Mouse (Mus musculus) large intestine, adult 2 months (tissue): ENCODE measurements around the gene Agmo. TPM values are rescaled to one million over a fixed set of nuclear protein-coding genes. Genes with fewer than 3 reads are reported as not detected.

ENCODE experiments used
- DNase-seq: peaks from one replicate; pipeline ENCODE4 v3.0.0-alpha.2; 2012; ENCODE audit warnings: low read depth, low spot score
- WGBS: fragments of 180-500 bp; shearing (Covaris S2); methylation state at CpG from one replicate; pipeline ENCODE4 v1.1.7; 2018; 5-methylcytosine and 5-hydroxymethylcytosine counted together
- polyA plus RNA-seq: library from polyadenylated mRNA; depleted of rRNA; stranded (reverse); fragments of >200 nt; gene quantifications from 2 replicates; pipeline ENCODE4 v1.2.3, GENCODE M21; 2012; rRNA removed

Gene Agmo
- polyA plus RNA-seq = 10.2 and 34.0 TPM in 2 replicates

GRCm38 (mm10) chr12:37241566-37242021 lies at the start of gene Agmo:
Agmo (plus strand) TSS chr12:37241641.
- DNase-seq = peak; percentile 18
- WGBS = 18% methylated on average over 4 of the region's 4 CpGs

DNA sequence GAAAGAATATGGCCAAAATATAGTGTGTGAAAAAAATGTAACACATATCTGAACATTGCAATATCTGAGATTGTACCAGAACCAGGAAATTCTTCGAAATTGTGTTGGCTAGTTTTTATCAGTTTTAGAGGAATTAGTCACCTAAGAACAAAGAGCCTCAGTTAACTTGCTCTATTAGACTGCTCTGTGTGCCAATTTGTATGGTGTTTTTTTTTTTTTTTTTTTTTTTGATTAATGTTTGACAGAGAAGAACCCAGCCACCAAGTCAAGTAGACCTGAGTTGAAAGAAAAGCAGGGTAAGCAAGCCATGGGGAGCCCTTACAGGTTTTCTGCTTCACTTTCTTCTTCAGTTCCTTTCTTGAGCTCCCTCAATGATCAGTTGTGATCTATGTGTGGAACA lies 10.3 kb upstream of the Agmo start:
- 32% methylated on average over 1 of the region's 1 CpGs for WGBS
- no peak for DNase-seq

DNA sequence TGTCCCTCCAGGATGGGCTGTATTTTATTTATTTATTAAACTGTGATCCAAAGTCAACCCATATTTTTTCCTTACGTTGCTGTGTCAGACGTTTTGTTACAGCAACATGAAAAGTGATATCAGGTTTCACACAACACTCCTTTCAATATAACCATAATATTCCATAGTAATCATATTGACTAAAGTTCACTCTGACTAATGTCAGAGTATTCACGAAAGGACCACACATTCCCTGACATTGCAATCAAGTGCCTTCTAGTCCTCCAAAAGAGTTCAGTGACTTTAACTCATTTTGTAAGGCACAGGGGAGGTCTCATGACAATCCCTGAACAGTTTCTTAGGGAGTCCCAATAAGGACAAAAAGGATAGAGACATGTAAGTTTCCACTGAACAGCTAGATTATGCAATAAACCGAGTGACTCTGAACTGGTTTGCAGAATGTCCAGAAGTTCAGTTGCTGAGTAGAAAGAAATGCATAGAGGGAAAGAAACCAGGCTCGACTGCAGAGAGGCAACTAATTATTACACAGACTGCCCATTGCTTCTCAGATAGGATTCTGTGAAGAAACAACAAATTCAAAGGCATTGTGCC lies 371 bp upstream of the Agmo start:
- WGBS = 28% methylated on average over 5 of the region's 5 CpGs

GRCm38 (mm10) chr12:37242484-37242883 lies 1.0 kb downstream of the Agmo start:
- WGBS = 34% methylated on average over 3 of the region's 3 CpGs
- DNase-seq = no peak

More for the DNA sequence above, 371 bp upstream of the Agmo start:
- peak; percentile 11 for DNase-seq

DNA sequence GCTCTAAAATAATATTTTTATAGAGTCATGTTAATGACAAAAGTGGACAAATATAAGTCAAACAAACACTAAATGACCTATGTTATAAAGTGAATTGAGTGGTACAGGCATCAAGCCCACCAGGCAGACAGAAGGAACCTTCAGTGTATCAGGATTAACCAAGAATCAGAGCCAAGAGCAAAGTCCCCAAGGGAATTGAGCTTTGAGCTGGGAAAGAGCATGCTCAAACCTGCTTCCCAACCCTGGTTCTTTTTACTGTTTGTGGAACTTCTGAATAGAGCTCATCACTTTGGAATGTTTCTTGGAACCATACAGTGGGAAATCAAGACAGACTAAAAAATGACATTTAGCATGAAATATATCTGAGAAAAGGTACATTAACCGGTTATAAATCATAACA lies 3.4 kb downstream of the Agmo start:
- no peak for DNase-seq
- 76% methylated on average over 1 of the region's 1 CpGs for WGBS

DNA sequence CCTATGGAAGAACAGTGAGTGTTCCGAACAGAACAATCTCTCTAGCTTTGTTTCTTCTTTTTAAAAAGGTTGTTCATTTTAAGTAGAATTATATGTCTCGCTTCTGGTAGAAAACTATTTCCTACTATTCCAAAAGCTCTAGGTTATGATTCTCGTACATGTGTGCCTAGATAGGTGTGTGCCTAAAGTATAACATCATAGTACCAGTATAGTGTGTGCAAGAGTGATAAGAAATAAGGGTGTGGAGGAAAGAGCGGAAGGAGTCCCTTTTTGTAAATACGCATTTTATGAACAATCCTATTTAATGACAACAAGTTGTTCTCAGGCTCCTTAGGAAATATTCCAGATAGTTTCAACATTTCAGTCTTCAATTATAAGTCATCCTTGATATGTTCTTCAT lies 10.2 kb downstream of the Agmo start:
- WGBS = 63% methylated on average over 5 of the region's 5 CpGs

DNA sequence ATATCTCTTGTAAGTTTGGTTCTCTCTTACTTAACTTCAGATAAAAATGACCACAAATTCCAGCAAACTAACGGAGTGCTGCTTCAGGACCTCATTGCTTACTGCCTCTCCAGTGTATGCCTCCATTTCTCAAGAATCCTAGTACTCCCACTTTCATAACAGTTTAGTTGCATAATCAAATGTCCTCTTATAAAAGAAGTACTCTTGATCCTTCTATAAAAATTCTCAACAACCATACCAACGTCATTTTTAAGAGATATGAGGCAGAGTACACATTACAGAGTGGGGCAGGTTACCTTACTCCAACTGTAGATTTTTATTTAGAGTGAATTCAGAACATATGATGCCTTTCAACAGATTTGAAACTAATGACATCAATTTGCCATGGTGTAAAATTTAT lies 15.7 kb downstream of the Agmo start:
- 63% methylated on average over 2 of the region's 2 CpGs for WGBS
- DNase-seq = no peak

More for the DNA sequence above, 10.2 kb downstream of the Agmo start:
- DNase-seq = no peak

- DNase-seq = no peak
These were observed 18.5 kb downstream of the Agmo start for GRCm38 (mm10) chr12:37259771-37260528.

DNA sequence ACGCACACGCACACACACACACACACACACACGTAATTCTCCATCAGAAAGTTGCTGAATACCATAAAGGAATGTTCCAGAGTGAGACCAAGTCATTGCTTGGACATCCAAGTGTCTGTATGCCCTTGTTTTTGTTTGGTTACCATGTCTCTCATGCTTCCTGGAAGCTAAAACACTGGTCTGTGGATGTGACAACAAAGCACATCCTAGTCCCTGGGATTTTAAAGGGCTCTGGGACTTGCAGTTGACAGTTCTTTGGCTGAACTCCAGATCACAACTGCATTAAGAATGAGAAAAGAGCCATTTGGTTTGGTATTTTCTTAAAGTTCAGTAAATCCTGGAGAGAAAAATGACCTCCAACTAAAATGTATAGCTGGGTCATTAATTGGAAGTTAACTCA lies 22.2 kb downstream of the Agmo start:
- 81% methylated on average over 3 of the region's 3 CpGs for WGBS
- no peak for DNase-seq

DNA sequence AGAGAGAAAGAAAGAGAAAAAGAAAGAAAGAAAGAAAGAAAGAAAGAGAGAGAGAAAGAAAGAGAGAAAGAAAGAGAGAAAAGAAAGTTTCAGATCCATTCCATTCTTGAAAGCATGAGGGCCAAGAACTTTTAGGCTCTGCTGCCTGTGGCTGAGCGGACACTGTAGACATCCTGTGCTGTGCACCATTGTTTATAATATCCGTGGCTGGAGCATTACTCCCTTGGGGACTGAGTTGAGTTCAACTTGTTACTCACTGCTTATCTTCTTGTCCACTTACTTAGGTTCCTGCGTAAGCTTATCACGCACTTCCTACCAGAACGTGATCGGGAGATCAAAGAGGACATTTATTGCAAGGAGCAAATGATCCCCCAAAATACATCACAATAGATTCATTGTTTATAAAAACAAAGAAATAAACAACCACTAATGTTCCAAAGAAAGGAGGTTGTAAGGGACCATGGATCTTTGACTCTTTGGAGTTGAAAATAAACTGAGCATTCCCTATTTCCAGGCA lies 27.3 kb downstream of the Agmo start:
- no peak for DNase-seq
- WGBS = 62% methylated on average over 6 of the region's 6 CpGs

- WGBS = 54% methylated on average over 3 of the region's 3 CpGs
- DNase-seq = no peak
These were observed 31.2 kb downstream of the Agmo start for GRCm38 (mm10) chr12:37272660-37273059.

- DNase-seq = no peak
These were observed 32.7 kb downstream of the Agmo start for GRCm38 (mm10) chr12:37273964-37274657.

GRCm38 (mm10) chr12:37274658-37275019 lies 33.2 kb downstream of the Agmo start:
- DNase-seq = no peak

More at GRCm38 (mm10) chr12:37273964-37274657, 32.7 kb downstream of the Agmo start:
- WGBS = 81% methylated on average over 5 of the region's 5 CpGs

DNA sequence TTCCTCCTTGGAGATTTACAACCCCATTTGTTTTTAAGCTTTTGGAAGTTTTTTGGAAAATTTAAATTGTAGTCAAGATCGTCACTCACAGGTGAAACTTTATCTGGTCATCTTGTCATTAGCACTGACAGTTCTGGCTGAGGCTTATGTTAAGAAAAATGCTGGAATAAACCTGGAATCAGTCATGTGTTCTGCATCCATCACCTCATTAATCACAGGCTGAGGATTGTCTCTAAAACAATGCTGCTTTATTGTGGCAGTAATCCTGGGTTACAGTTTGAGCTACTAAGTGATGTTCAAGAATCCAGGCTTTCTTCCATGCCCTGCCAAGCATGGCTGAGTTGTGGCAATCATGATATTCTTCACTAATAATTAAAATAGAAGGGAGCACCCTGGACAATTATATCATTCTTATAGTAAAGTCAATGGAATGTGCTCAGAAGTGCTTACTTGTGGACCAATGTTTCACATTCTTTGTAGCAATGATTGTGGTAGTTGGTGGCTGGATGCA lies 65.6 kb downstream of the Agmo start:
- DNase-seq = no peak
- 72% methylated on average over 1 of the region's 1 CpGs for WGBS

More at GRCm38 (mm10) chr12:37274658-37275019, 33.2 kb downstream of the Agmo start:
- WGBS = 71% methylated on average over 2 of the region's 2 CpGs

GRCm38 (mm10) chr12:37310786-37311185 lies 69.3 kb downstream of the Agmo start:
- WGBS = 90% methylated on average over 1 of the region's 1 CpGs
- no peak for DNase-seq

GRCm38 (mm10) chr12:37322860-37323259 lies 81.4 kb downstream of the Agmo start:
- WGBS = 54% methylated on average over 3 of the region's 3 CpGs
- DNase-seq = no peak

DNA sequence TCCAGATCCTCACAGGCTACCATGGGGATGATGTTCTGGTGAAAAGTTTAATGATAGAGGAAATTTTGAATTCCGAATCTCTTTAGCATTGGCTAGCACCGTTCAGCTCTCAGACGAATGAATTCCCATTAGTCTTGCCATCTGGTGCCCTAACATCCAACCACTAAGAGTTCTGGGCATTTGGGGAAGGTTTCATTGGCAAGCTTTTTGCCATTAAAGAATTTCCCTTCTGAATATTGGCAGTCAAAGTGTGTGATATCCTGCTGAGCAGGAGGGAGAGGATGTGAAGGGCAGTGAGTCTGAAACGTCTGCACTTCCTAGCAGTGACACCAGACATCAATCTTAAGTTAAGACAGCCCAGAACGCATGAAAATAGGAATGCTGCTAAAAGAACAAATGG lies 93.5 kb downstream of the Agmo start:
- WGBS = 66% methylated on average over 5 of the region's 5 CpGs

DNA sequence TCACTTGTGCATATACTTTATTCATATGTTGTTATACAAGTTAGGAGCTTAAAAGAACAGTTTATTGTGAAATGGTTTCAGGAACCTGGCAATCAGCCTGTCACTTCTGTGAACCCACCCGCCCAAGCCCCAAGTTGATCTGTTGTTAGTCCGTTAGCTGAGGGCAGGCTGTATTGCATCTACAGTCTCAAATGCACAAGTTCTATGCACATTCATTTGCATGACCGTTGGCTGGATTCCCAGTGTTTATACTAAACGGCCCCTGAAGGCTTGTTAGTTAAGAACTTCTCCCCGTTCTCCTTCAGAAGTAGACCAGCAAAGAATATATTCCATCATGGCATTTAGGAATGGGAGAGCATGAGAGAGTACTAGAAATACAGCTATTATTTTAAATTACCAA lies 102.8 kb downstream of the Agmo start:
- WGBS = 66% methylated on average over 5 of the region's 5 CpGs
- DNase-seq = no peak

More for the DNA sequence above, 93.5 kb downstream of the Agmo start:
- no peak for DNase-seq

- no peak for DNase-seq
- WGBS = 53% methylated on average over 5 of the region's 5 CpGs
These were observed 104.3 kb downstream of the Agmo start for GRCm38 (mm10) chr12:37345696-37346095.

DNA sequence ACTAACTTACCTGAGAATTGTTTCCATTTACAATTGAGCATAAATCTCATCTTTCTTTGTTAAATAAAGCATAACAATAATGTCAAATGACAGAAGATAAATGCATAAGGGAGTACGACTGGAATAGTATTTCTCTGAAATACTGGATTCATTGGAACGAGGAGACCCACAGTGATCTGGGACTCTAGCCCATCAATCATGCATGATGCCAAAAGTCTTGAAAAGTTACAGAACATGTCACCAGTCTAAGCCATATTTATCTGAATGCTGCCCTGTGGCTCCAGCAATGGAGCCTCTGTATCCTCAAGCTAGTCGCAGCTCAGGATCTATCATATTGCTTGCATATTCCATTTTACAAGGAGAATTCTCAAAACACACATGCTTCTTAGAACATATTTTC lies 150.9 kb downstream of the Agmo start:
- no peak for DNase-seq
- WGBS = 84% methylated on average over 3 of the region's 3 CpGs
